Mouse (Mus musculus) stomach, embryonic 14.5 days (tissue): ENCODE measurements around the gene Anks3. TPM values are rescaled to one million over a fixed set of nuclear protein-coding genes. Genes with fewer than 3 reads are reported as not detected.

Experiments used
- ATAC-seq: fragments of 200-750 bp; cut with Nextera tagmentation; 2 replicates; pipeline ENCODE4 v1.8.0; 2017; ENCODE audit warnings: low read depth, moderate TSS enrichment; ENCODE audit not compliant: insufficient number of reproducible peaks, insufficient read depth, low FRiP score
- H3K27ac ChIP-seq: fragments of 300-500 bp; sonication (generic); 2 replicates; pipeline ENCODE4 v1.5.1; 2014; ENCODE audit warnings: mild to moderate bottlenecking, low read length, moderate library complexity, mixed read lengths
- H3K27me3 ChIP-seq: fragments of 300-500 bp; sonication (generic); 2 replicates; pipeline ENCODE4 v1.6.1; 2014; ENCODE audit warnings: low read length, control low read depth, mixed read lengths; ENCODE audit not compliant: control insufficient read depth, insufficient read depth
- H3K36me3 ChIP-seq: fragments of 300-500 bp; sonication (generic); 2 replicates; pipeline ENCODE4 v1.6.1; 2014; ENCODE audit warnings: mild to moderate bottlenecking, control low read depth, low read length, moderate library complexity, mixed read lengths; ENCODE audit not compliant: control insufficient read depth, insufficient read depth
- H3K4me1 ChIP-seq: fragments of 300-500 bp; sonication (generic); 2 replicates; pipeline ENCODE4 v1.6.1; 2014; ENCODE audit warnings: low read length, control low read depth, mixed read lengths; ENCODE audit not compliant: control insufficient read depth, insufficient read depth
- H3K4me2 ChIP-seq: fragments of 300-500 bp; sonication (generic); replicated peaks from 2 replicates; pipeline ENCODE4 v1.6.1; 2014; ENCODE audit warnings: low read depth, low read length, control low read depth
- H3K4me3 ChIP-seq: fragments of 300-500 bp; sonication (generic); 2 replicates; pipeline ENCODE4 v1.5.1; 2014; ENCODE audit warnings: low read depth, low read length, control low read depth
- H3K9ac ChIP-seq: fragments of 300-500 bp; sonication (generic); replicated peaks from 2 replicates; pipeline ENCODE4 v1.6.1; 2014; ENCODE audit warnings: low read depth, mild to moderate bottlenecking, control low read depth, low read length, moderate library complexity, mixed read lengths
- H3K9me3 ChIP-seq: fragments of 300-500 bp; sonication (generic); 2 replicates; pipeline ENCODE4 v1.6.1; 2016; ENCODE audit warnings: low read depth, low read length, control low read depth; ENCODE audit not compliant: control insufficient read depth
- WGBS: fragments of 180-500 bp; shearing (Covaris S2); extraction: QIAGEN DNeasy Blood & Tissue Kit; methylation state at CpG from one replicate; pipeline ENCODE4 v1.1.7; 2014; 5-methylcytosine and 5-hydroxymethylcytosine counted together
- polyA plus RNA-seq: library from polyadenylated mRNA; unstranded; fragments of >200 nt; fragmentation: Nextera tagmentation; extraction: Ambion mirVana; gene quantifications from 2 replicates; pipeline ENCODE4 v1.2.1, GENCODE M21; 2014

Gene Anks3
- polyA plus RNA-seq, 1 experiment from 2014 or later: 54.1 TPM

GRCm38 (mm10) chr16:4904878-4905277, 59.1 kb downstream of the Anks3 start:
- WGBS: 88% methylated on average over 3 of the region's 3 CpGs
- Histone ChIP-seq H3K4me3 (no peak overlapping the region), H3K27ac (no peak overlapping the region)

GRCm38 (mm10) chr16:4903491-4904102, 60.4 kb downstream of the Anks3 start:
- 63% methylated on average over 6 of the region's 6 CpGs for WGBS

More at GRCm38 (mm10) chr16:4904878-4905277, 59.1 kb downstream of the Anks3 start:
- H3K4me1 ChIP-seq: no peaks in the 10 kb centered on the region
- no peak overlapping the region for H3K9ac ChIP-seq
- peaks cover 14% of the 10 kb centered on the region; the same call in 1 of the 2 replicates for H3K36me3 ChIP-seq
- ATAC-seq: no peak
- H3K4me2 ChIP-seq: no peak overlapping the region
- H3K9me3 ChIP-seq: no peaks in the 10 kb centered on the region
- H3K27me3 ChIP-seq: no peaks in the 10 kb centered on the region

DNA sequence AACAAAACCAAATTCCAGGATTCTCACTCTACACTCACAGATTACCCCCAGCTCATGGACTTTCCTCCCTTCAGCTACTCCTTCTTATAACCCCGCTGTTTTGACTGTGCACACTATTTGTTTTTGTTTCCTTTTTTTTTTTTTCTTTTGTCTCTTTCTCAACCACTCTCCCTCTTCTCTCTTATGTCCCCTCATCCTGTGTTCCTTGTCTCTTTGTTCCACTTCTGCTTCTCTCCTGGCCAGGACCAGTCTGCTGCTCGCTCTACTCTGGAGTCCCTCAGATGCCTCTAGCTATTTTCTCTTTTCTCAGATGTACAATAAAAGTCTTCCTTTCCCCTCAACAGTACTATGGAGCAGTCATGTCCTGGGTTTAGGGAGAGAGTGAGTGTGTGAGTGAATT, 61.6 kb downstream of the Anks3 start:
- Histone ChIP-seq H3K27me3 (no peaks in the 10 kb centered on the region), H3K9me3 (no peaks in the 10 kb centered on the region), H3K27ac (no peak overlapping the region), H3K4me1 (no peaks in the 10 kb centered on the region), H3K36me3 (no peaks in the 10 kb centered on the region; the same call in 1 of the 2 replicates), H3K4me2 (no peak overlapping the region), H3K4me3 (no peak overlapping the region), H3K9ac (no peak overlapping the region)
- no peak for ATAC-seq
- 87% methylated on average over 2 of the region's 2 CpGs for WGBS

More at GRCm38 (mm10) chr16:4903491-4904102, 60.4 kb downstream of the Anks3 start:
- no peak overlapping the region for H3K9ac ChIP-seq
- no peaks in the 10 kb centered on the region for H3K27me3 ChIP-seq
- no peaks in the 10 kb centered on the region for H3K4me1 ChIP-seq
- ATAC-seq: no peak
- H3K36me3 ChIP-seq: peaks cover 4% of the 10 kb centered on the region; the same call in 1 of the 2 replicates
- H3K27ac ChIP-seq: no peak overlapping the region
- H3K4me2 ChIP-seq: no peak overlapping the region
- no peaks in the 10 kb centered on the region for H3K9me3 ChIP-seq
- H3K4me3 ChIP-seq: no peak overlapping the region

DNA sequence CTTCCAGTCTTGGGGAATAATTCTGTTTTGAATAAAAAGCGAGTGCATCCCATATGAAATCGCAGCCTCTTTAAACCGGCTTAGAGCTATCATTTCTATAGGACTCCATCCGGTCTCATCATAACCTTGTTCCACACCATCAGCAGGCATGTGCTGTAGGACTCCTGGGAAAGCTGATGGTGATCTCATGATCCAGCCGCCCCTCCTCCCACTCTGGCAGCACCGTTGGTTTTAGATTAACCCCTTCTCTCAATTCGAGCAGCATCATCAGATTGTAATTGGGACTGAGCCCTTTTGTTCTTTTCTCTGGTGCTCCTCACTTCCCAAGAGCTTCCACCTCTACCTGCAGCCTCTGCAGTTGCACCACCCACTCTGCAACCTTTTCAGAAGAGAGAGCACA, 62.8 kb downstream of the Anks3 start:
- H3K4me2 ChIP-seq: no peak overlapping the region
- H3K27ac ChIP-seq: no peak overlapping the region
- 68% methylated on average over 7 of the region's 7 CpGs for WGBS
- no peak overlapping the region for H3K4me3 ChIP-seq
- no peak for ATAC-seq
- H3K9ac ChIP-seq: no peak overlapping the region
- H3K4me1 ChIP-seq: no peaks in the 10 kb centered on the region
- no peaks in the 10 kb centered on the region for H3K27me3 ChIP-seq
- H3K36me3 ChIP-seq: no peaks in the 10 kb centered on the region
- no peaks in the 10 kb centered on the region for H3K9me3 ChIP-seq

DNA sequence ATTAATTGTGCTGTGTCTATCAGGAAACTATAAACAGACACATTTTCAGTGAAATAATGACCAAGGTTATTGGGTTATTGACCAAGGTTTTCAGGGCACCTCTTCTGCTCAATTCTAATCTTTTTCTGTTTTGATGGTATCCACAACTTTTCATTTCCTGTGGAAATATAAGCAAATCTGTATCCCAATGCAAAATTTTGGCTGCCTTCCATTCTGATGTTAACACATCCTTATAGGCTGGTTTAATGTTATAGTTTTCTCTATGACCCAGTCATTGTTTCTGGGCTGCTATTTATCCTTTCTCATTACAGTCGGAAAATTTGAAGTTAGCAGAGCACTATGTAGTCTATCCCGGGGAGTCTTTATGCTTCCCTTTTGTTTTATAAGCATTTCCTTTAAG, 64.3 kb downstream of the Anks3 start:
- H3K9ac ChIP-seq: no peak overlapping the region
- H3K9me3 ChIP-seq: no peaks in the 10 kb centered on the region
- H3K36me3 ChIP-seq: no peaks in the 10 kb centered on the region
- WGBS: 66% methylated on average over 2 of the region's 2 CpGs
- H3K27ac ChIP-seq: no peak overlapping the region
- no peak overlapping the region for H3K4me3 ChIP-seq
- no peaks in the 10 kb centered on the region for H3K27me3 ChIP-seq
- no peak overlapping the region for H3K4me2 ChIP-seq
- no peaks in the 10 kb centered on the region for H3K4me1 ChIP-seq
- ATAC-seq: no peak

DNA sequence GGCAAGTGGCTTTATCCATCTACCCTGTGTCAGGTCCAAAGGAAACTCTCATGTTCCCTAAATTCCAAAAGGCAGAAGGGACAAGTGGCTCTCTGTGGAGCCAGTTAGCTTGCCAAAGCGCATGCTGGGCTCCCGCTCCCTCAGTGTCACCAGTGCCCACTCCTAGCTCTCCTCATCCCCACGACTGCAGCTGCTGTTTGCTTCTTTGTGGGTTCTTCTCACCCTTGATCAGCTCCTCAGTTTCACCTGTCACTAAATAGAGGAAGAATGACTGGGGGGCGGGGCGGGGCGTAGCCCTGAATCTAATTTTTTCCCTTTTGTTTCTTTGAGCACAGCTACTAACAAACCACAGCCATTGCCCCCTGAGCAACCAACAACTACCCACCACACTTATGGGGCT, 65.1 kb downstream of the Anks3 start:
- no peaks in the 10 kb centered on the region for H3K4me1 ChIP-seq
- 90% methylated on average over 6 of the region's 6 CpGs for WGBS
- H3K4me2 ChIP-seq: no peak overlapping the region

DNA sequence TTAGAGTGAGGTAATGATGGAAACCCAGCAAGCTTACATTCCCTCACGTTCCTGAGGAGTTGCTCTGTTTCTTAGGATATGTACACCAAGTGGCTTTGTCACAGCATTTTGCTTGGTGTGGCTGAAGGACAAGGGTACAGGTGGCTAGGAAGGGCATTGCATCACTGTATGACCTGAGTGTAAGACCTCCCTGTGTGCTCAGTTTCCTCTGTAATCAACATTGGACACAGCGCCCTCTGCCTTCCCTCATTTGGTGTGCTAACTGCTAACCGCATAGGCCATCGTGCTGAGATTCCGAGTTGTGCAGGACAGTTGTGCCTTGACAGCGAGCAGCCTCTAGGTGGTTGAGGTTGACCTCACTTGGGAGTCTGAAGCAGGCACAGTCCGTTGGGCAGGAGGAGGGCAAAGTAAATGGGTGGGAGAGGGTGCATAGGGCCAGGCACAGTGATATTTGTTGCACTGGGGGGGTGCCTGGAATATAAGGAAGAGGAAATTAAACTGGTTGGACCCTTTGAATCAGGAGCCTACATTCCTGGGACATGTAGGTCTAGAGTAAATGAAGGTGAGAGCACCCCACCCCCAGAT, 66.8 kb downstream of the Anks3 start:
- Histone ChIP-seq H3K4me1 (no peaks in the 10 kb centered on the region), H3K9me3 (no peaks in the 10 kb centered on the region), H3K9ac (no peak overlapping the region), H3K27ac (no peak overlapping the region), H3K4me2 (no peak overlapping the region), H3K4me3 (no peak overlapping the region), H3K36me3 (no peaks in the 10 kb centered on the region), H3K27me3 (no peaks in the 10 kb centered on the region)
- ATAC-seq: no peak
- WGBS: 58% methylated on average over 7 of the region's 7 CpGs

More for the DNA sequence above, 65.1 kb downstream of the Anks3 start:
- H3K27me3 ChIP-seq: no peaks in the 10 kb centered on the region
- H3K36me3 ChIP-seq: no peaks in the 10 kb centered on the region
- H3K27ac ChIP-seq: no peak overlapping the region
- no peak overlapping the region for H3K4me3 ChIP-seq
- no peak for ATAC-seq
- H3K9ac ChIP-seq: no peak overlapping the region
- no peaks in the 10 kb centered on the region for H3K9me3 ChIP-seq

- Histone ChIP-seq H3K27ac (no peak overlapping the region), H3K4me2 (no peak overlapping the region), H3K9me3 (no peaks in the 10 kb centered on the region), H3K36me3 (no peaks in the 10 kb centered on the region), H3K9ac (no peak overlapping the region), H3K27me3 (no peaks in the 10 kb centered on the region), H3K4me1 (no peaks in the 10 kb centered on the region), H3K4me3 (no peak overlapping the region)
- no peak for ATAC-seq
- WGBS: 66% methylated on average over 5 of the region's 5 CpGs
Observed at GRCm38 (mm10) chr16:4896249-4897027, 67.6 kb downstream of the Anks3 start.
